Comparison of ENCODE assay signal across 8 mouse cellular contexts in genomic region chrX:157731658-157732314, GRCm38 (mm10). TPM values are rescaled to one million over a fixed set of nuclear protein-coding genes. Genes with fewer than 3 reads are reported as not detected.
DNase-seq lines count a peak whose midpoint lies in the region; ATAC-seq and TF ChIP-seq lines count a peak whose summit lies in the region.

No protein-coding gene starts in this region.

- no peak overlapping the region for H3K4me2 ChIP-seq in heart, embryonic 12.5 days
- no peak overlapping the region for H3K4me2 ChIP-seq in limb, embryonic 11.5 days (ENCODE audit: low read depth, severe bottlenecking)
- peak overlapping the region; percentile 7; the same call in 1 of the 2 replicates for H3K4me2 ChIP-seq in midbrain, embryonic 14.5 days (ENCODE audit: low read length)

- H3K27me3 ChIP-seq in heart, adult 2 months (ENCODE audit: control insufficient read depth, insufficient read depth, low read length) = no peaks in the 10 kb centered on the region
- H3K27me3 ChIP-seq in heart, embryonic 12.5 days (replicated peaks) = no peaks in the 10 kb centered on the region
- no peaks in the 10 kb centered on the region for H3K27me3 ChIP-seq in kidney, adult 2 months (replicated peaks; ENCODE audit: control insufficient read depth, insufficient read depth, low read length)
- no peaks in the 10 kb centered on the region for H3K27me3 ChIP-seq in limb, embryonic 11.5 days (ENCODE audit: control insufficient read depth, insufficient read depth, low read length)
- H3K27me3 ChIP-seq in midbrain, embryonic 14.5 days (ENCODE audit: control insufficient read depth, insufficient read depth, low read length) = no peaks in the 10 kb centered on the region
- no peaks in the 10 kb centered on the region for H3K27me3 ChIP-seq in splenic B cell, adult 2 months (ENCODE audit: control insufficient read depth, insufficient read depth, low read length, poor library complexity, severe bottlenecking)

- ATAC-seq in heart, embryonic 12.5 days (ENCODE audit: insufficient number of reproducible peaks, low FRiP score) = no peak
- ATAC-seq in limb, embryonic 11.5 days (ENCODE audit: insufficient number of reproducible peaks, low FRiP score, low TSS enrichment, low read depth) = peak; percentile 47; the same call in 1 of the 2 replicates
- ATAC-seq in midbrain, embryonic 14.5 days (ENCODE audit: low FRiP score, low TSS enrichment) = peak; percentile 71

- intact Hi-C loops in heart, adult 2 months (cut with DNase I) = loop anchor here (5.0 to 10.0 kb wide), 2 partner anchors 303 to 881 kb away; no protein-coding TSS in a partner anchor

- TF ChIP-seq EP300 in heart, adult 2 months (IDR thresholded peaks at IDR 0.05; ENCODE audit: insufficient read depth, low read depth, low read length) = 0 out of 2 replicates have a peak, but pooled peaks have one; percentile 16

- H3K9ac ChIP-seq in heart, adult 2 months (ENCODE audit: low read depth, low read length) = no peak overlapping the region
- no peak overlapping the region for H3K9ac ChIP-seq in heart, embryonic 12.5 days
- H3K9ac ChIP-seq in limb, embryonic 11.5 days (ENCODE audit: low read length) = no peak overlapping the region
- H3K9ac ChIP-seq in midbrain, embryonic 14.5 days (replicated peaks; ENCODE audit: low read length) = no peak overlapping the region

- H3K27ac ChIP-seq in heart, adult 2 months = no peak overlapping the region
- no peak overlapping the region for H3K27ac ChIP-seq in heart, embryonic 12.5 days (ENCODE audit: poor library complexity, severe bottlenecking)
- no peak overlapping the region for H3K27ac ChIP-seq in kidney, adult 2 months (ENCODE audit: insufficient read depth, low read depth, low read length)
- H3K27ac ChIP-seq in limb, embryonic 11.5 days (replicated peaks; ENCODE audit: low read depth, low read length) = no peak overlapping the region
- H3K27ac ChIP-seq in midbrain, embryonic 14.5 days (replicated peaks; ENCODE audit: low read depth, low read length) = no peak overlapping the region

- peaks cover 1% of the 10 kb centered on the region; the same call in 1 of the 2 replicates for H3K4me1 ChIP-seq in heart, adult 2 months (ENCODE audit: control insufficient read depth, insufficient read depth, low read length)
- no peaks in the 10 kb centered on the region for H3K4me1 ChIP-seq in heart, embryonic 12.5 days (replicated peaks)
- no peaks in the 10 kb centered on the region for H3K4me1 ChIP-seq in kidney, adult 2 months (ENCODE audit: control insufficient read depth, insufficient read depth, low read length)
- no peaks in the 10 kb centered on the region for H3K4me1 ChIP-seq in limb, embryonic 11.5 days (ENCODE audit: control insufficient read depth, insufficient read depth, low read length)
- H3K4me1 ChIP-seq in midbrain, embryonic 14.5 days (ENCODE audit: control insufficient read depth, insufficient read depth, low read length) = no peaks in the 10 kb centered on the region

- H3K9me3 ChIP-seq in heart, embryonic 12.5 days (replicated peaks) = no peaks in the 10 kb centered on the region
- H3K9me3 ChIP-seq in limb, embryonic 11.5 days (ENCODE audit: control insufficient read depth, low read length) = no peaks in the 10 kb centered on the region
- H3K9me3 ChIP-seq in midbrain, embryonic 14.5 days (ENCODE audit: control insufficient read depth, low read length) = no peaks in the 10 kb centered on the region

- no peak for TF ChIP-seq POLR2A in heart, adult 2 months (IDR thresholded peaks at IDR 0.05; ENCODE audit: insufficient read depth, low read depth, low read length)
- TF ChIP-seq POLR2A in kidney, adult 2 months (IDR thresholded peaks at IDR 0.05; ENCODE audit: low read depth, low read length) = no peak

- DNase-seq in heart, adult 2 months = peak; percentile 31 to 41
- DNase-seq in cerebellum, postnatal 25 days = peak; percentile 79 to 83
- DNase-seq in frontal cortex, postnatal 36 days (ENCODE audit: low spot score in 2 of 2) = peak; percentile 74 to 79
- DNase-seq in kidney, adult 2 months = peak; percentile 61
- DNase-seq in limb, embryonic 11.5 days (ENCODE audit: low spot score) = peak; percentile 84
- peak; percentile 83 for DNase-seq in midbrain, embryonic 14.5 days
- peak; percentile 6 for DNase-seq in splenic B cell, adult 2 months (ENCODE audit: low read depth, low spot score)

- H3K36me3 ChIP-seq in heart, adult 2 months (ENCODE audit: control insufficient read depth, insufficient read depth, low read length) = no peaks in the 10 kb centered on the region
- no peaks in the 10 kb centered on the region for H3K36me3 ChIP-seq in heart, embryonic 12.5 days
- no peaks in the 10 kb centered on the region for H3K36me3 ChIP-seq in kidney, adult 2 months (ENCODE audit: control insufficient read depth, insufficient read depth, low read length)
- H3K36me3 ChIP-seq in limb, embryonic 11.5 days (ENCODE audit: control insufficient read depth, insufficient read depth, low read length) = no peaks in the 10 kb centered on the region
- H3K36me3 ChIP-seq in midbrain, embryonic 14.5 days (ENCODE audit: control insufficient read depth, insufficient read depth, low read length) = no peaks in the 10 kb centered on the region
- no peaks in the 10 kb centered on the region for H3K36me3 ChIP-seq in splenic B cell, adult 2 months (ENCODE audit: control insufficient read depth, insufficient read depth, low read length, poor library complexity, severe bottlenecking)

- no peak overlapping the region for H3K4me3 ChIP-seq in heart, adult 2 months
- H3K4me3 ChIP-seq in heart, embryonic 12.5 days = no peak overlapping the region
- H3K4me3 ChIP-seq in kidney, adult 2 months (ENCODE audit: insufficient read depth, low read depth, low read length) = no peak overlapping the region
- H3K4me3 ChIP-seq in limb, embryonic 11.5 days (ENCODE audit: low read depth, low read length) = no peak overlapping the region
- no peak overlapping the region for H3K4me3 ChIP-seq in midbrain, embryonic 14.5 days (replicated peaks; ENCODE audit: low read depth, low read length)

- peak; percentile 75 for TF ChIP-seq CTCF in heart, adult 2 months (IDR thresholded peaks at IDR 0.05)
- peak; percentile 63 for TF ChIP-seq CTCF in kidney, adult 2 months (conservative IDR thresholded peaks at IDR 0.05; ENCODE audit: insufficient read depth, insufficient read length, low read depth, low read length)

- WGBS in heart, adult 2 months = 28% methylated on average over 9 of the region's 9 CpGs
- WGBS in heart, embryonic 12.5 days = 35% methylated on average over 9 of the region's 9 CpGs
- WGBS in kidney, adult 2 months = 19% methylated on average over 9 of the region's 9 CpGs
- 38% methylated on average over 9 of the region's 9 CpGs for WGBS in limb, embryonic 11.5 days
- 28% methylated on average over 9 of the region's 9 CpGs for WGBS in midbrain, embryonic 14.5 days

- no peaks in the 10 kb centered on the region for H3K79me2 ChIP-seq in heart, adult 2 months (replicated peaks; ENCODE audit: control insufficient read depth, insufficient read depth, low read length)

RNA-seq across cellular contexts. Expression of gene Smpx, which starts 33.1 kb away (rescaled TPM):
- 100 to 1,000 TPM; 347 to 358 TPM for total RNA-seq in heart, adult 2 months (2021)
- 194 and 339 TPM in 2 replicates for polyA plus RNA-seq in heart, adult 2 months (2012; rRNA removed)
- polyA plus RNA-seq in heart, embryonic 12.5 days (2016; fragmentation: Nextera tagmentation; extraction: Ambion mirVana) = 807 and 829 TPM in 2 replicates
- polyA plus RNA-seq in kidney, adult 2 months (2012; rRNA removed) = 0.62 and 3.3 TPM in 2 replicates
- 1.4 TPM in 2 replicates for polyA plus RNA-seq in limb, embryonic 11.5 days (2014; fragmentation: Nextera tagmentation; extraction: Ambion mirVana)
- polyA plus RNA-seq in midbrain, embryonic 14.5 days (2014; fragmentation: Nextera tagmentation; extraction: Ambion mirVana) = not detected in 2 replicates

Comparison
In these comparisons a context has a peak if more than half of its experiments do, and no peak if none do; other contexts are left out.
1. DNase-seq: peak in every context shown above with its lines; median percentile 84 in limb, embryonic 11.5 days; 83 in midbrain, embryonic 14.5 days; 81 in cerebellum, postnatal 25 days; 76 in frontal cortex, postnatal 36 days; 61 in kidney, adult 2 months; 36 in heart, adult 2 months; 6 in splenic B cell, adult 2 months.
2. RNA of gene Smpx, which starts 33.1 kb away (polyA plus RNA-seq): 807 to 829 TPM in heart, embryonic 12.5 days and 194 to 339 TPM in heart, adult 2 months; 0.62 to 3.3 TPM in kidney, adult 2 months, 1.4 TPM in limb, embryonic 11.5 days and not detected in midbrain, embryonic 14.5 days; every median in the first group is over 10 times any median in the second.